Mouse (Mus musculus): ENCODE results near the gene Apoc1. TPM values are rescaled to one million over a fixed set of nuclear protein-coding genes. Genes with fewer than 3 reads are reported as not detected.

The Apoc1 gene
- polyA plus RNA-seq (2012; rRNA removed): 17.3 and 21.1 TPM in 2 replicates

GRCm38 (mm10) chr7:19691873-19692865 lies at the start of gene Apoc1:
Gene Apoc1, minus strand, starts transcription at chr7:19692660.
- H3K27ac ChIP-seq (ENCODE audit: control insufficient read depth, insufficient read depth, low read depth, low read length): no peak within 1 kb of the TSS
- no peaks in the 10 kb centered on the region for H3K36me3 ChIP-seq (ENCODE audit: control insufficient read depth, insufficient read depth, low read length)
- no peak within 1 kb of the TSS for H3K4me3 ChIP-seq (ENCODE audit: control insufficient read depth, low read depth, low read length)
- no peak for TF ChIP-seq CTCF (IDR thresholded peaks at IDR 0.05; ENCODE audit: control insufficient read depth, insufficient read depth, insufficient replicate concordance, low read depth, low read length)
- TF ChIP-seq POLR2A (IDR thresholded peaks at IDR 0.05; ENCODE audit: control insufficient read depth, low read depth, low read length): no peak
- peaks cover 19% of the 10 kb centered on the region for H3K4me1 ChIP-seq (ENCODE audit: control insufficient read depth, insufficient read depth, low read length)
- no peaks in the 10 kb centered on the region for H3K27me3 ChIP-seq (ENCODE audit: control insufficient read depth, insufficient read depth, low read length)

- Histone ChIP-seq H3K27me3 (ENCODE audit: control insufficient read depth, insufficient read depth, low read length) (no peaks in the 10 kb centered on the region), H3K4me1 (ENCODE audit: control insufficient read depth, insufficient read depth, low read length) (peaks cover 13% of the 10 kb centered on the region), H3K27ac (ENCODE audit: control insufficient read depth, insufficient read depth, low read depth, low read length) (no peak overlapping the region), H3K36me3 (ENCODE audit: control insufficient read depth, insufficient read depth, low read length) (no peaks in the 10 kb centered on the region), H3K4me3 (ENCODE audit: control insufficient read depth, low read depth, low read length) (no peak overlapping the region)
- no peak for TF ChIP-seq POLR2A (IDR thresholded peaks at IDR 0.05; ENCODE audit: control insufficient read depth, low read depth, low read length)
These were observed 49.0 kb upstream of the Apoc1 start for GRCm38 (mm10) chr7:19741329-19742031.

- no peaks in the 10 kb centered on the region for H3K27me3 ChIP-seq (ENCODE audit: control insufficient read depth, insufficient read depth, low read length)
- H3K4me1 ChIP-seq (ENCODE audit: control insufficient read depth, insufficient read depth, low read length): peaks cover 8% of the 10 kb centered on the region
- H3K36me3 ChIP-seq (ENCODE audit: control insufficient read depth, insufficient read depth, low read length): no peaks in the 10 kb centered on the region
- no peak overlapping the region for H3K27ac ChIP-seq (ENCODE audit: control insufficient read depth, insufficient read depth, low read depth, low read length)
- TF ChIP-seq CTCF (IDR thresholded peaks at IDR 0.05; ENCODE audit: control insufficient read depth, insufficient read depth, insufficient replicate concordance, low read depth, low read length): peak; percentile 60; the same call in 1 of the 2 replicates
- no peak for TF ChIP-seq POLR2A (IDR thresholded peaks at IDR 0.05; ENCODE audit: control insufficient read depth, low read depth, low read length)
- H3K4me3 ChIP-seq (ENCODE audit: control insufficient read depth, low read depth, low read length): no peak overlapping the region
These were observed 47.8 kb upstream of the Apoc1 start for GRCm38 (mm10) chr7:19740269-19740668.

- H3K27ac ChIP-seq (ENCODE audit: control insufficient read depth, insufficient read depth, low read depth, low read length): no peak overlapping the region
- no peaks in the 10 kb centered on the region for H3K36me3 ChIP-seq (ENCODE audit: control insufficient read depth, insufficient read depth, low read length)
- H3K4me1 ChIP-seq (ENCODE audit: control insufficient read depth, insufficient read depth, low read length): peaks cover 6% of the 10 kb centered on the region
- H3K27me3 ChIP-seq (ENCODE audit: control insufficient read depth, insufficient read depth, low read length): no peaks in the 10 kb centered on the region
- H3K4me3 ChIP-seq (ENCODE audit: control insufficient read depth, low read depth, low read length): no peak overlapping the region
- TF ChIP-seq POLR2A (IDR thresholded peaks at IDR 0.05; ENCODE audit: control insufficient read depth, low read depth, low read length): no peak
- 0 out of 2 replicates have a peak, but pooled peaks have one; percentile 9 for TF ChIP-seq CTCF (IDR thresholded peaks at IDR 0.05; ENCODE audit: control insufficient read depth, insufficient read depth, insufficient replicate concordance, low read depth, low read length)
These were observed 46.3 kb upstream of the Apoc1 start for GRCm38 (mm10) chr7:19738771-19739170.

- H3K36me3 ChIP-seq (ENCODE audit: control insufficient read depth, insufficient read depth, low read length): no peaks in the 10 kb centered on the region
- TF ChIP-seq CTCF (IDR thresholded peaks at IDR 0.05; ENCODE audit: control insufficient read depth, insufficient read depth, insufficient replicate concordance, low read depth, low read length): no peak
- no peak for TF ChIP-seq POLR2A (IDR thresholded peaks at IDR 0.05; ENCODE audit: control insufficient read depth, low read depth, low read length)
- H3K27ac ChIP-seq (ENCODE audit: control insufficient read depth, insufficient read depth, low read depth, low read length): no peak overlapping the region
- no peak overlapping the region for H3K4me3 ChIP-seq (ENCODE audit: control insufficient read depth, low read depth, low read length)
- peaks cover 10% of the 10 kb centered on the region for H3K4me1 ChIP-seq (ENCODE audit: control insufficient read depth, insufficient read depth, low read length)
- H3K27me3 ChIP-seq (ENCODE audit: control insufficient read depth, insufficient read depth, low read length): no peaks in the 10 kb centered on the region
These were observed 44.1 kb upstream of the Apoc1 start for GRCm38 (mm10) chr7:19736389-19737057.

- TF ChIP-seq POLR2A (IDR thresholded peaks at IDR 0.05; ENCODE audit: control insufficient read depth, low read depth, low read length) (no peak), CTCF (IDR thresholded peaks at IDR 0.05; ENCODE audit: control insufficient read depth, insufficient read depth, insufficient replicate concordance, low read depth, low read length) (no peak)
- Histone ChIP-seq H3K4me1 (ENCODE audit: control insufficient read depth, insufficient read depth, low read length) (peaks cover 9% of the 10 kb centered on the region), H3K27me3 (ENCODE audit: control insufficient read depth, insufficient read depth, low read length) (no peaks in the 10 kb centered on the region), H3K36me3 (ENCODE audit: control insufficient read depth, insufficient read depth, low read length) (no peaks in the 10 kb centered on the region), H3K27ac (ENCODE audit: control insufficient read depth, insufficient read depth, low read depth, low read length) (no peak overlapping the region), H3K4me3 (ENCODE audit: control insufficient read depth, low read depth, low read length) (no peak overlapping the region)
These were observed 41.8 kb upstream of the Apoc1 start for GRCm38 (mm10) chr7:19734178-19734666.

Data from testis, adult 2 months (tissue).